In the genomic region with DNA sequence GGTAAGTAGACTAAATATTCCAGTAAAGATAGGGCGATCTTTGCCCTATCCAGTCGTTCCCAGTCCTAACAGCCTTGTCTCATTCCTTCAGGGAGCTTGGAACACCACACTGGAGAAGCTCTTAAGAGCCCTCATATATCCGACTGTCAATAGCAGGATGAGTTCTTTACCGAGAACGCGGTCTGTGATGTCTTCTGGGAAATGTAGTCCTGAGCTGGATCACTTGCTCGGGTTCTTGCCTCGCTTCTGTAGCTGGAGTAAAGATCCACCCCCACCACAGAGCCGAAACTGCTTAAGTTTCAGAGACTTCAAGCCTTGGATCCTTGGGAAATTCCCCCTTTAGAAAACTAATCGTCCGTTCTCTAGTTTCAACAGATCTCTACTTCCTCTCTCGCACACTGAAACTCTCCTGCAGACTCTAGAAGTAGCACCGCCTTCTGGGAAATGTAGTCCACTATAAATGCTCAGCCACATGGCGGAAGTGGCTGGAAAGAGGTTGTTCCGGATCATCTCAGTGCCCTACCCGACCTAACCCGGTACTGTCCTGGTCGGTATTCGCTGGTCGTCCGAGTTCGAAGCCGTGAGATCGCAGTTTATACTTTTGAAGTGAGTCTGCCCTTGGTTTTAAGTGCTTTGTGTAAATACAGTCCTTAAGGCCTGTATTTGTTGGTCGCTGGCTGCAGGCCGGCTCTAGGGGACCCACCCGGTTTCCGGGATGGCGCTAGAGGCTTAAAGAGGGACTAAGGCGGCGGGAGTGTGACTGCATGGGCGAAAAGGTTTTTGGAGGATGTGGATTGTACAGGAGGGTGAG, we compare ENCODE assay signal across 7 mouse cellular contexts. TPM values are rescaled to one million over a fixed set of nuclear protein-coding genes. Genes with fewer than 3 reads are reported as not detected.
A peak's percentile ranks its signal among the peaks of the same experiment; 100 is the strongest.
DNase-seq lines count a peak whose midpoint lies in the region; ATAC-seq and TF ChIP-seq lines count a peak whose summit lies in the region.

A gene (plus strand): TSS at position 463 of the 811 bp plus-strand sequence.

- H3K4me3 ChIP-seq in embryonic facial prominence, embryonic 10.5 days = peak within 1 kb of the TSS; percentile 84
- peak within 1 kb of the TSS; percentile 85 for H3K4me3 ChIP-seq in intestine, postnatal 0 days (ENCODE audit: low read depth, low read length)
- H3K4me3 ChIP-seq in midbrain, embryonic 12.5 days = peak within 1 kb of the TSS; percentile 65
- H3K4me3 ChIP-seq in small intestine, adult 2 months (ENCODE audit: low read depth, low read length) = peak within 1 kb of the TSS; percentile 99

- peak within 1 kb of the TSS; percentile 81 for H3K4me2 ChIP-seq in intestine, postnatal 0 days (replicated peaks; ENCODE audit: low read depth)
- H3K4me2 ChIP-seq in midbrain, embryonic 12.5 days (replicated peaks) = peak within 1 kb of the TSS; percentile 72

- peak within 1 kb of the TSS; percentile 71 for H3K9ac ChIP-seq in intestine, postnatal 0 days (ENCODE audit: low read depth, low read length)
- peak within 1 kb of the TSS; percentile 64 for H3K9ac ChIP-seq in midbrain, embryonic 12.5 days (replicated peaks)

- H3K27ac ChIP-seq in embryonic facial prominence, embryonic 10.5 days (replicated peaks) = peak within 1 kb of the TSS; percentile 89
- peak within 1 kb of the TSS; percentile 75 for H3K27ac ChIP-seq in intestine, postnatal 0 days (ENCODE audit: low read depth, low read length)
- peak within 1 kb of the TSS; percentile 72 for H3K27ac ChIP-seq in midbrain, embryonic 12.5 days (replicated peaks)
- peak within 1 kb of the TSS; percentile 96 for H3K27ac ChIP-seq in small intestine, adult 2 months (ENCODE audit: insufficient read depth, low read depth, low read length)

- H3K36me3 ChIP-seq in embryonic facial prominence, embryonic 10.5 days (replicated peaks) = peaks cover 29% of the 10 kb centered on the region
- H3K36me3 ChIP-seq in intestine, postnatal 0 days (ENCODE audit: control insufficient read depth, insufficient read depth) = peaks cover 2% of the 10 kb centered on the region; the same call in 1 of the 2 replicates
- H3K36me3 ChIP-seq in midbrain, embryonic 12.5 days = peaks cover 16% of the 10 kb centered on the region
- peaks cover 5% of the 10 kb centered on the region; the same call in 1 of the 2 replicates for H3K36me3 ChIP-seq in small intestine, adult 2 months (ENCODE audit: control insufficient read depth, insufficient read depth, low read length)

- WGBS in embryonic facial prominence, embryonic 10.5 days = under 1% methylated on average over 32 of the region's 32 CpGs
- under 1% methylated on average over 32 of the region's 32 CpGs for WGBS in intestine, postnatal 0 days
- under 1% methylated on average over 32 of the region's 32 CpGs for WGBS in midbrain, embryonic 12.5 days
- WGBS in small intestine, adult 2 months = under 1% methylated on average over 32 of the region's 32 CpGs

- peak; percentile 96 for ATAC-seq in intestine, postnatal 0 days
- peak; percentile 96 for ATAC-seq in midbrain, embryonic 12.5 days (ENCODE audit: low FRiP score, low read depth)

- peak; percentile 17; the same call in 1 of the 2 replicates for TF ChIP-seq CTCF in intestine, postnatal 0 days (IDR thresholded peaks at IDR 0.05; ENCODE audit: low read depth)
- TF ChIP-seq CTCF in small intestine, adult 2 months (IDR thresholded peaks at IDR 0.05; ENCODE audit: extremely low read depth, insufficient read length, insufficient replicate concordance, low read depth, low read length) = no peak; the same call in 1 of the 2 replicates

- H3K27me3 ChIP-seq in embryonic facial prominence, embryonic 10.5 days (replicated peaks; ENCODE audit: low read depth, poor library complexity, severe bottlenecking) = no peaks in the 10 kb centered on the region
- no peaks in the 10 kb centered on the region for H3K27me3 ChIP-seq in intestine, postnatal 0 days (replicated peaks; ENCODE audit: control insufficient read depth, insufficient read depth, low read length)
- H3K27me3 ChIP-seq in midbrain, embryonic 12.5 days = no peaks in the 10 kb centered on the region
- no peaks in the 10 kb centered on the region for H3K27me3 ChIP-seq in small intestine, adult 2 months (ENCODE audit: control insufficient read depth, insufficient read depth, low read length)

- peak; percentile 89 for DNase-seq in adrenal gland, postnatal 10 days
- peak; percentile 86 for DNase-seq in embryonic facial prominence, embryonic 10.5 days (ENCODE audit: low spot score)
- DNase-seq in gonadal fat pad, adult 2 months (ENCODE audit: low read depth) = peak; percentile 92
- DNase-seq in left cerebral cortex, postnatal 4 days = peak; percentile 81

- peak; percentile 58; the same call in 1 of the 2 replicates for TF ChIP-seq POLR2A in small intestine, adult 2 months (IDR thresholded peaks at IDR 0.05; ENCODE audit: low read depth, low read length)

- H3K9me3 ChIP-seq in embryonic facial prominence, embryonic 10.5 days = 0 out of 2 replicates have a peak, but pooled peaks cover 3% of the 10 kb centered on the region
- H3K9me3 ChIP-seq in intestine, postnatal 0 days (ENCODE audit: control insufficient read depth) = no peaks in the 10 kb centered on the region
- H3K9me3 ChIP-seq in midbrain, embryonic 12.5 days = no peaks in the 10 kb centered on the region

- intact Hi-C loops in left cerebral cortex, postnatal 4 days (cut with DNase I) = no loop called here

- peaks cover 13% of the 10 kb centered on the region for H3K4me1 ChIP-seq in embryonic facial prominence, embryonic 10.5 days
- 0 out of 2 replicates have a peak, but pooled peaks cover 5% of the 10 kb centered on the region for H3K4me1 ChIP-seq in intestine, postnatal 0 days (replicated peaks; ENCODE audit: control insufficient read depth, insufficient read depth, low read length)
- H3K4me1 ChIP-seq in midbrain, embryonic 12.5 days = peaks cover 13% of the 10 kb centered on the region
- peaks cover 11% of the 10 kb centered on the region; the same call in 1 of the 2 replicates for H3K4me1 ChIP-seq in small intestine, adult 2 months (ENCODE audit: control insufficient read depth, insufficient read depth, insufficient read length, low read length)

RNA-seq across cellular contexts. Expression of the gene that starts here (rescaled TPM):
- 10 to 100 TPM; 13.9 to 14.2 TPM for total RNA-seq in adrenal gland, postnatal 10 days (2021)
- 12.4 and 12.6 TPM in 2 replicates for polyA plus RNA-seq in embryonic facial prominence, embryonic 10.5 days (2016; fragmentation: Nextera tagmentation; extraction: Ambion mirVana)
- polyA plus RNA-seq in gonadal fat pad, adult 2 months (2012; rRNA removed) = 4.9 and 5.2 TPM in 2 replicates
- polyA plus RNA-seq in intestine, postnatal 0 days (2015; fragmentation: Nextera tagmentation; extraction: Ambion mirVana) = 4.4 and 4.7 TPM in 2 replicates
- 10 to 100 TPM; 19.8 to 21.5 TPM for total RNA-seq in left cerebral cortex, postnatal 4 days (2021)
- 18.1 and 18.4 TPM in 2 replicates for polyA plus RNA-seq in midbrain, embryonic 12.5 days (2016; fragmentation: Nextera tagmentation; extraction: Ambion mirVana)
- polyA plus RNA-seq in small intestine, adult 2 months (2012; rRNA removed) = 1.0 and 1.8 TPM in 2 replicates

Comparison
In these comparisons a context has a peak if more than half of its experiments do, and no peak if none do; other contexts are left out.
1. Peak in every context shown above with its lines: DNase-seq, ATAC-seq, H3K4me3 ChIP-seq and H3K27ac ChIP-seq.